Mouse (Mus musculus) ovary, postnatal 36 days (tissue): ENCODE results near the gene Tbc1d22a.

ENCODE experiments used
- DNase-seq: peaks from one replicate; pipeline ENCODE4 v3.0.0; 2022; ENCODE audit warnings: low spot score, mixed read lengths

Gene Tbc1d22a

DNA sequence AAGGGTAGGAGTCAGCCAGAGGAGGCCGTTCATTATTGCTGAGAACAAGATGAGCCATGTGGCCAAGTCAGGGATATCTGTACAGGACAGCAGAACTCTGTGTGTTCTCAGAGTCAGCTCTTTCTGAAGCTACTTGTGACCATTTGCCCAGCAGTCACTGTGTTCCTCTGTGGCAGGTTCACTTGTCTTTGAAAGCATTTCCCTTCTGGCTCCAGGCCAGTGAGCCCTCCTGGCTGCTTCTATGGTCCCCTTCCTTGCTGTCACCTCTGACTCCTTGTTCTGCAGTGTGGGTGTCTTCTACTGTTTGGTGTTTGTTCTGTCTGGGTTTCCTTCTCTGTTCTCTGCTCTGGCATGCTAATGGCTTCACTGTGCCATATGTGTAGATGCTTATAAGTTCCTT is 121.5 kb downstream of the Tbc1d22a start:
- DNase-seq: no peak

DNA sequence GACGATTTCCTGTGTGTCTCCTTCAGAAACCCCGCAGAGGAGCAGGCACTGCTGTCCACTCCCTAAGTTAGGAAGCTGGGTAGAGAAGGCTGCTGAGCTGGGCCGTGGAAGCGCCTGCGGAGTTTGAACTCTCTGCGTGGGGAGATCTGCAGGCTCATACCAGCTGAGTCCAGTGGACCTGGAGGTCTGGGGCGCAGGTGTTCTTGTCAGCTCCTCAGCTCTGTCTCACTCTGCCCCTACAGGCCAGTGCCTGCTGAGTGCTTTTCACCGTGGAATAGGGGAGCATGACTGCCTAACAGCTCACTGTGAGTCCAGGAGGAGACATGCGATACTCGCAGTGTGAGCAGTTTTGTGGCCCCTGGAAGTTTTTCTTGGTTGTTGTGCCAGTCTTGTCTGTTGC is 123.5 kb downstream of the Tbc1d22a start:
- no peak for DNase-seq

DNA sequence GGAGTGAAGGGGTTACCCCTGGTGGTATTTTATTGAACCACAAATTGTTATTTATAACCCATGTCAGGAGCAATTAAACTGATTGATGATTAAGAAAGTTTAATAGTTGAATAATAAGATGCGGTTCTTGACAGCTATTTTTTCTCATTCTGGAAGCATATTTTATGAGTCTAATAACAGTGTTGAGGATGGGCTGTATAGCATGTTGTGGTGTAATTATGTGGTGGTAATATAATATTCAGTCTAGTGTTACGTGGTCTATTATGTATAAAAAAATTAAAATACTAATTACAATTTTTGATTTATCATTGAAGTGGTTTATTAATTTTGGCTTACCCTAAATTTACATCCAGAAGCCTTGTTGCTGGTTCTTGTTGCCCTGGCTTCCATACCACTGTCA is 125.5 kb downstream of the Tbc1d22a start:
- no peak for DNase-seq

DNA sequence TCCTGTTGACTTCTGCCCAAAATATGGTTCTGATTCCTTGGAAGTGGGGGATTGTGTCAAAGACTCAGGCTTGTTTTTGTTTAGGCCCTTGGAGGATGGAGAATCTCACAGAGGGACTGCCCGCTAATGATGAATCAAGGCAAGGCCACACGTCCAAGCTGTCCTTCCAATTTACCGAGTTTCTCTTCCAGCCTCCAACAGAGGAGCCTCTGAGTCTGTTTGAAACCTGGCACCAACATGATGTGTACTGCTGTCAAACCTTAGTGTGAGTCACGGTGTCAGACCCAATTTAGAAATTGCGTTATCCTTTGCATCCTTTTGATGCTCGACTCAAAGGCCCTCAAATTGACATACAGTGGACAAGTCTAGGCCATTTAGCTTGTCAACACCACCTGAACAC is 126.5 kb downstream of the Tbc1d22a start:
- no peak for DNase-seq

DNA sequence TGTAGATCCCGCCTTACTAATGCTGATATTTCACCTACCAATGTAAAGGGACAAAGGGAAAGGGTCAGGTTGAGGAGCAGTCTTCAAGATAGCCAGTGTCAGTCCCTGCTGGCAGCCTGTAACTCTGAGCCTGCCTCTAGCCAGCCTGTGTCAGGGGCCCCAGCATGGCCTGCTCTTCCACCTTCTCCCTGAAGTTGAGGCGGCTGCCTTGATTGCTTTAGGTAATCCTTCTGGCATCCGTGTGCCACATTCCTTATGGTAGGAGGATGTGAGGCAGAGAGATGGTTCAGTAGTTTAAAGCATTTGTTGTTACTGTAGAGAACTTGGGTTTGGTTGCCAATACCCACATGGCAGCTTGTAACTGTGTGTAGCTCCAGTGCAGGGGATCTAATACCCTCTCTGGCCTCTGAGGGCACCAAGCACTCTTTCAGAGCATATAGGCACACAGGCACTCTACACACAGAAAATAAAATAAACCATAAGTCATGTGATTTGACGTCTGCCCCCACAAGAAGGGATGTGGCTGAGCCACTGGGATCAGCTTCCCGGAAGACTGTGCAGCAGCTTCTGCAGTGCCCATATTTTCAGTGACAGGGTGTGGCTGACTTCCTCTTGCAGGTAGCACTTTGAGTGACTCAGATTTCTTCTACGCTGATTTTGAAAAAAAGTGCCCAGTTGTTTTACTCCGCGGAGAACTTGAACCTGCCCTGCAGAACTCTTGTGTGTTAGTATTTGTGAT is 128.5 kb downstream of the Tbc1d22a start:
- DNase-seq: no peak

DNA sequence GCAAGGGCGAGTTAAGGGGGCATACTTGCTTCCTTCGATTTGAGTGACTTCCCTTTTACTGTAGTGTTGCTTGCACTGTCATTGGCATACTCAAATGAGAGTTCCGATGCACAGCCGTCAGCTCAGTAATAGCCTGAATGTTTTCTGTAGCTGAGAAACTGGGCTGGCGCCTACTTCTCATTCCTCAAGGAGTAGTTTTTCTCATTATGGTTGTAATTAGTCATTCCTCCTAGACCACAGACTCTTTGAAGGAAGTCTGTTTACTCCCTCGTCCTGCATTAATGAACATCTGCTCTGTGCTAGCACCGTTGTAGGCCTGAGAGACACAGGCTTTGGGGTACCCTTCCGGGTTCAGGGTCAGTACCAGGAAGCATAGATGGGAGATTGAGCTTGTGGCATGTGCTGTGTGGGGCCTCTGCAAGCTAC is 130.7 kb downstream of the Tbc1d22a start:
- DNase-seq: no peak

DNA sequence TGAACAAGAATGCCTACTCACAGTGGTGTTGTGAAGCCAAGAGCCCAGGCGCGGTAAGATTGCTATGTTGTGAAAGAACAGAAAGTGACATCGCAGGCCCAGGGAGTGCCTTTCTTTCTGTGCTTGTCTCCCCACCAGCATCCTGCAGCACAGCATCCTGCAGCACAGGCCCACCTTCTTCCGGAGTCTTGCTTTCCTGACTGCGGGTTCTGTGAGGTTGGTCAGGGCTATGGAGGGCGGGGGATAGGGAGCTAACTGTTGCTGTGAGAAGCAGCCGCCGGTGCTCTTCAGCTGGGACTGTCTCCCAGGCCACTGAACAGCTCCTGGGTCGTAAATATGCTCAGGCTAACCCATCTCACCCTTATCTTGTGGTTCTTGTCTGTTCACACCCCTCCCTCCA is 131.6 kb downstream of the Tbc1d22a start:
- no peak for DNase-seq

DNA sequence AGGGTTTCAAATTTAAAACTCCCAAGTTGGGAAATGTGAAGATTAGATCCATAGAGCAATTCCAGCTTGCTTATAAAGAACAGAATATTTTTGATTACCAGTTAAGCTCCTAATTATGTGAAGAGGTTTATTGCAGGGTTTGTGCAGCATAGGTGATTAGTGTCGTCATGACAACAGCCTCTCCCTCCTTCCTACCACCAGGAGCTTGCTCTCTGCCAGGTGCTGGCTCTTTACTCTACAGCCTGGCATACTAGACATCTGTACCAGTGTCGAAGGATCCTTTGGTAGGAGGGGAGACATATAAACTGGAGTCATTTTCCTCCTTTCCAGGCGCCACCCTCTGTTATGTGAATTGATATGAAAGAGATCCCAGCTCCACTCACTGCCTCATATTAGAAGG is 132.3 kb downstream of the Tbc1d22a start:
- DNase-seq: no peak

DNA sequence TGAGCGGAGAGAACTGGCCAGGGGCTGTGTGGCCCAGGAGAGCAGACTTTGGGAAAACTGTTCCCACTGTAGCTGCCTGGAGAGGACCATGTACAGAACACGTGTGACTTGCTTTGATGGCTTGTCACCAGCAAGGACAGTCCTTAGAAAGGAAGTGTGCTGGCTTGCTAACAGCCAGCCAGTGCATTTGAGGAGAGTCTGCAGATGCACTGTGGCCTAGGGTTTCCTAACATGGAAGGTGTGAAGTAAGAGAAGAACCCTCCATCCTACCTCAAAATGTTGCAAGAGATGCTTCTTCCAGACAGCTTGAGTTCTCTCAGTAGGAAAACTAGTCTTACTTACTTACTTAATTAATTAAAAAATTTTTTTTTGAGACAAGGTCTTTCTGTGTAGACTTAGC is 140.7 kb downstream of the Tbc1d22a start:
- no peak for DNase-seq

DNA sequence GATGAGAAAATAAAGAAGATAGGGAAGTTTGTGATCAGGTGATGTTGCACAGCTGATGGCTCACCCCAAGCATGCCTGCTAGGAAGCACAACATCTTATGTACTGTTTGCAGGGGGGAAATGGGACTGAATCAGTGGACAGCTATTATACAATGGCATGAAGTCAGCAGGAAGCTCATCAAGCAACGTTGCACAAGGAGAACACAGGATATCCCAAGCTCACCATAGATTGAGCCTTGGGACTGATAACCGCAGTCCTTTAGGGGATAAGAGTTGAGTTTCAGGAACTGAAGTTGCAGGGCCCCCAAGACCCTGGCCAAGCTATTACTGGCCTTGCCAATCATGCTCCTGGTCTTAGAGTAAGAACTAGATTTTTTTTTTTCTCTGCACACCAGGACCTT is 141.6 kb downstream of the Tbc1d22a start:
- DNase-seq: no peak

DNA sequence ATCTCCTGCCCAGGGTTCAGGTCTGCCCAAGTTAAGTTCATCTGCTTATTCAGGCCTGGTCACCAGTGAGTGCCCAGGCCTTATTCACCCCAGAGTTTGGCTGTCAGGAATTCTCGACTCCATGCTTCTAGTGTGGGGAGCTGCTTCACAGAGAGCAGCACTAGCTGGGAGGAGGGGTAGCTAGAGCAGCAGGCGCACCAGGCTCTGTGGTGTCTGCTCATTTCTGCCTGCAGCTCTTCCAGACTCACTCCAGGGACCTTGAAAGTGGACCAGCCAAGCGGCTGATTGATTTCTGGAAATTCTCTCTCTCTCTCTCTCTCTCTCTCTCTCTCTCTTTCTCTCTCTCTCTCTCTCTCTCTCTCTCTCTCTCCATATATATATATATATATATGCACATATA is 146.1 kb downstream of the Tbc1d22a start:
- DNase-seq: no peak

DNA sequence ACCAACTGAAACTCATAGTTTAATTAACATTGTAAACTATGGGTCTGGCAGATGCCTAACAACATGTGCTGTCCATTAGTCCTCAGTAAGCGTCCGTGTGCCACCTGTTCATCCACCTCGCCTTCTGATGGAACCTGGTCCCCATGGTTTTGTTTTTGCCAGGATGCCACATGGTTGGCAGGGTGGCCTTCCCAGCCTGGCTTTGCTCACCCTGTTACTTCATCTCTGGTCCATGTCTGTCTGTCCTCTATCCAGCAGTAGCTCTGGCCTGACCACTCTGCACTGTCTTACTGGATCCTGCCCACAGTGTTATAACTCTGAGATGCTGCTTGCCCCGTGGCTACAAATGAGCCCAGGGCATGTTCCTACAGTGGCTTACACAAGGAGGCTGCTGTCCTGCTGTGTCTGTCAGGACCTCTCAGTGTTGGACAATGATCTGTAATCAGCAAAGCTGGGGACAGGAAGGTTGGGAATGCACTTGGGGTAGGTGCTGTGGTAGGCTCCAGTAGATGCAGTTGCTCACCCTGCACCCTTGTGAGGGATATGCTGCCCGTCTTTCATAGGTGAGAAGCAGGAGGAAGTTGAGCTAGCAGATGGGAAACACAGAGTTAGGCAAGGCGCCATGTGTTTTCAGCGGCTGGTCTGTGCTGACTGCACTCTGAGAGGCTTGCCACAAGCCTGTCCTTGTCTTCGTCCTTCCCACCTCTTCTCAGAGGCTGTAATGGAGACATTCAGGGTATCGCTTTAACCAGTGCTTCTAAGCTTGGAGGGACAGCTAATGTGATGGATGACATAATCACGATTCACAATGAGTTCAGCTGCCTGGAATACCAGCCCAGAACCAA is 148.3 kb downstream of the Tbc1d22a start:
- no peak for DNase-seq

DNA sequence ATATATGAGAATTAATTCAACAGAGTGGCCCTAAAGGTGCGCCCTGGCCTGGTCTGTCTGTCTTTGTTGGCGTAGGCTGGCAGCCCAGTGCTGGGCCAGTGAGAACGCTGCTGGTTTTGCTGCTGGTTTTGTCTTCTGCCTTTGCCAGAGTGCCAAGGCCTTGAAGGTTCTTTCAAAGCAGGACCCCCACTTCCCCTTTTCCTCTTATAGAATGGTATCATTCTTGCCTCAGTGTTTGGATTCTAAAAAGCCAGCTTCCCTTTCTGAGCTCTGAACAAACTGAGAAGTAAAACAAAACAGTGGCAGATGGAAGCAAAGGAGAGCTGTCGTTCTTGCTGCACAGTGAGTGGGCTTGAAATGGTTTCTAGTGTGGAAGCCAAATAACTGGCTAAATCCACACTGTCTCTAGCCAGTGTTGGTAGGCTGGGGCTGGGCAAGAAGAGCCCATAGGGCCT is 149.6 kb downstream of the Tbc1d22a start:
- DNase-seq: no peak

DNA sequence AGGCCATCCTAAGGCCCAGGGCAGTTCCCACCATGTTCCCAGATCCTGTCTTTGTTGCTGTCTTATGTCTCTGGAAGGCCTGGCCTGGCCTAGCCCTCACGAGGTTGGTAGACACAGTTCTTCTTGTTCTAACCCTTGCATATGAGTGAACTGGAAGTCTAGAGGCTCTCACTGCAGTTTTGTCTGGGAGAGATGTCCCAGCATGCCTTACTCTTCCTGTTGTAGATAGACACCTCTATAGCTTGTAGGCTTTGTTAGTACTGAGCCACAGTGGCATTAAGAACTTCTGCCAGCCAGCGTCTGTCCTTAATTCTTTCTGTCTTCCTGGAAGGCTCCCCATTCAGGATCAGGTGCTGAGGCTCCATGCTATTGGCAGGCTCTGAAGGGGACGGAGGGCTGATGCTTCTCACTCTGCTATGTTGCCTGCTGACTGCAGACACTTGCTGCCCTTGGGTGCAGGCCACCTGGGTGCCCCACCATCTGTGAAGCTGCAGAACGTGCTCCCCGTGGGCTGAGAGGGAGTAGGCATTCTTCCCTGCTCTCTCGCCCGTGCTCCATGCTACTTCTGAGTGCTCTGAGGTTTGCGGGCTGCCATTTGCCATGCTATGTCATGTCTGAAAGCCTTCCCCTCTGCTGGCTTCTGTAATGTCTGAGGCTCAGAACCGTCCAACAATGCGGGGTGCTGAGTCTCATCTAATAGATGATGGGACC is 150.8 kb downstream of the Tbc1d22a start:
- DNase-seq: no peak

DNA sequence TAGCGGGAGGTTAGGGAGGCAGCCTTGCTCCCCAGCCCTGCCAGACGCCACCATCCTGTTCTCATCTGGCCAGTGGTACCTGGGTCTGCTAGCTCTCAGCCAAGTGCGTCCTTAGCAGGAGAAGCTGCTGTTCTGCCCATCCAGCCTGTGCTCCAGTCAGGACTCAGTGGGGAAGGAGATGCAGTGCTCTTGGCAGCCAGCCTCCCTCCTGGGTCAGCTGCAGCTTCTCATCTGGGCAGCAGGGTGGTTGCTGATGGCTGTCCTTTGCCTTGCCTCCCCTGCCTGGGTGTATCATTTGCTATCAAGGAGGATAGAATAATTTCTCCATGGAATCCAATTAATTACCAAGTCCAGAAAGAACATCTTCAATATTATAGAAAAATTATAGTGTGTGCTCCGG is 152.5 kb downstream of the Tbc1d22a start:
- no peak for DNase-seq

DNA sequence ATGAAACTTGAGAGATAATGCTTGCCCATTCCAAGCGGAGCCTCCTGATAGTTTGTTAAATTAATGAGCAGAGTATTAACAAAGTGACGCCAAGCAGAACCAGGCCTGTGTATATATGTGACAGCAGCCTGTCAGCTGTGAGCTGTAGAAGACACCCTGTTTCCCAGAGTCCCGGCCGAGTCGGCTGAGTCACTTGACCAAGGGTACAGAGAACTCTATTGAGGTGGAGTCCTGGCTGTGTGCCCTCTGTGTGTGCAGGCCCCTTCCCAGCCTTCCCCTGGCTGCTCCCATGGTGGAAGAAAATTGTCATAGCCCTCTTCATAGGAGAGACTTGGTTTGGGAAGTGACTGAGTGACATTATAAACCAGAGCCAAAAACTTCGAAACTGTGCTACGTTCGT is 153.0 kb downstream of the Tbc1d22a start:
- DNase-seq: no peak

DNA sequence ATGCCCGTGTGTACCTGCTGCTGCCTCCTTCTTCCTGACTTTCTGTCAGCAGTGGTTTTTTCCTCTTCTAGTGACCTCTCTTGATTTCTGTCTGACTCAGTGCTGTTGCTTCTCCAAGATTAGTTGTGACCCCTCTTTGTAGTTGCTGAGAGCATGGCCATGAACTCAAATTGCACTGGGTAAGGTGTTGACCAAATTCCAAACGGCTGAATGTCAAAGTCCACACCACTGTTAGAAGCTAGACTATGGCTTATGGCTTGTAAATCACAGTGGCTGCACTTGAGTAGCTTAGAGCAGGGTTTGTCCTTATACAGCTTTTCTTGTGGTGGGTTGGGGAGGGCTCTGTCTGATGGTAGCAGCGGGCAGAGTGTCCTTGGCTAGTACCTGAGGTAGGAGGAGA is 156.6 kb downstream of the Tbc1d22a start:
- DNase-seq: no peak

DNA sequence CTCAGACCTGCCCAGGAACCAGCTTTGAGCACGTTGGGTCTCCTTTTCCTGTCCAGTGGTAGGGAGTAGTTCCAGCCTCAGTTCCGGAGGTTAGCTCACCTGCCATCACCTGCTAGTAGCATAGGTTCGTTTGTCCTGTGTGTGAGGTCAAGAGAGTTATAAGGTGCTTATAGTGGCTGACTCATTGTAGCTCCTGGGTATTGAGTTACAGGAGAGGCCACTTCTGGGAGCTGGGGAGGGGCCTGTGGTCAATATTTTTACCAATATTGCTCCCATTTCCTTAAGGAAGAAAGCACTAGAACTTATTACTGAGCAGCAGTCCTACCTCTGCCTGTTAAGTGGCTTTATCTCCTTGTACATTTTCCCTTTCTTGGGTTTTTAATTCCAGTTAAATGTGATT is 161.0 kb downstream of the Tbc1d22a start:
- no peak for DNase-seq

DNA sequence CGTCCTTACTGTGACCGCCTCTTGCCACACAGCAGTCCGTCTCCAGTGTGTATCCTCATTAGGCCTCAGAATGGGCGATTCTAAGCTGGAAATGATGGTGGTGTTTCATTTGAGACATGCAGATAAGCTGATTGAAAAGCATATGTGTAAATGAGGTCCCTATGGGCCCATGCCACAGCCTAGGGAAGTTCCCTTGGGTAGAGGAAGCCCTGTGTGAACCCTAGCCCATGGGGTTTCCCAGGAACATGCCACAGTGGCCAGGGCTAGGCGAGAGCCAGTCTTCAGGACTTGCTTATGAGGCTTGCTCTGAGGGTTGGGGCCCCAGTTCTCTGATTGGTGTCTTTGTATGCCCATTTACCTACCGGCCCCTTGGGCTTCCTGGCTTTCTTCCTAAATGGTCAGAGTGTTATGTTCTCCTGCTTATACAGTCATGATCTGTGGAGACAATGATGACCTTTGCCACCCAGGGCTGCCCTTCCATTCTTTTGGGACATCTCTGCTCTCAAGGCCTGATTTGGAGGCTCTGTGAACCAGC is 161.7 kb downstream of the Tbc1d22a start:
- no peak for DNase-seq

DNA sequence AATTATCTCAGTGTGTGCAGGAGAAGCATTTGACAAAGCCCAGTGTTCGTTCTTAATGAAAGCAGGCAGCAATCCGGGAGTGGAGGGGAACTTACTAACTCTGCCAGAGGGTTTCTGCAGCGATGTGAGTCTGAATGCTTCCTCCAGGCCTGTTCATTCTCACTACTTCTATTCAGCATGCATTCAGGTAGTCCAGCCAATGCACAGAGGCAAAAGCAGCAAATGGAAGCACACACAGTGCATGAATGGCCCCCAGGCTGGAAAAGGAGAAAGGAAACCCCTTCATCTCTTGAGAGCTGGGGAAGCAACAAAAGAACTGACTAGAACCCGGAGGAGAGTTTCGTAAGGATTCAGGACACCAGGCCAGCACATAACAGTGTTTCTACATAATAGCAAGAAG is 169.0 kb downstream of the Tbc1d22a start:
- DNase-seq: no peak

DNA sequence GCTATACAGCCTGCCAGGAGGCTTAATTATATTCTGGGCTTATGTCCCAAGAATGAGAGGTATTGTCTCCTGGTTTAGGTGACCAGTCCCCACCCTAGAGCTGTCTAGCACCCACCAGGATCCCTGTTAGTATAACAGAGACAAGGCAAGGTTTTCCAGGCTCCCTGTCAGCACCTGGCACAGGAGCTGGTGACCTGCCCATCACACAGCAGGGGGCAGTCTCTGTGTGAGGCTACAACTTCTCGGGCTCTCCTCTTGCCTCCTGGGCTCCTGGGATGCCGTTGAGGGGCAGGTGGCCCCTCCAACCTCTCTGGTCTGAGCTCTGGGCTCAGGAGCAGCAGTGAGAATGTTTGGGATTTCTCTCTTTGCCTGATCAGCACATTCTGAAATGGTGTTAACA is 171.2 kb downstream of the Tbc1d22a start:
- DNase-seq: no peak

DNA sequence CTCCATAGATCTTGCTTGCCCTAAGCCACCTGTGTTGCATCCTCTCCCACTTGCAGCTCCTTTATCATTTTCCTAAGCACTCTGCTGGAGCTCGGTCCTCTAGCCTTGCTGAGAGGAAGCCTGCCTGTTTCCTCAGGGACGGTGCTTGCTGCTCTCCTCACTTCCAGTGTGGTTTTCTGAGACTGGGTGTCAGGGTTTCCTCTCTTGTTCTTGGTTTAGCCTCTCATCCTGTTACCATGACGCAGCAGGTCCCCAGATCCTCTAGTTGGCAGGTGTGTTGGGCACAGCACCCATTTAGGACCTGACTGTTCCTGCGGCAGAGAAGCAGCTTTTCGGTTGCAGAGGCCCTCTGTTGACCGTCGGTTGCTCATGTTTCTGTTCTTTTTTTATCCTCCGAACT is 172.1 kb downstream of the Tbc1d22a start:
- DNase-seq: no peak

DNA sequence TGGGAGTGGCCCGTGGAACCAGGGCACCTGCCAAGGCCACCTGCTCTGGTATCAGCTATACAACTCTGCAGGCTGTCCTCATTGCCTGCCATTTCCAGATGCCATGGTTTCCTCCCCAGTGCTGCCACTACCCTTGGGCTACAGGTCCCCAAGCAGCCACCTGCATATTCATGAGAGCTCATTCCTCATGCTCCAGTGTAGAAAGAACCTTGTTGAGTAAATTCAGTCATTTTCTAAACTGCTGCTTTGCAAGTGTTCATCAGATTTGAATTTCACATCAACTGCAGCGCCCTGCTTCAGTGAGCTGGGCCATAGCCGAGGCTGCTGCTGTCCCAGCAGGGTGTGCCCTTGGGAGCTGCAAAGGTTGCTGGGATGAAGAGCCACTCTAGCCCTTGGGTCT is 174.3 kb downstream of the Tbc1d22a start:
- no peak for DNase-seq
